ENCODE assay signal across 10 mouse cellular contexts in genomic region chr15:86116421-86116820, GRCm38 (mm10). TPM values are rescaled to one million over a fixed set of nuclear protein-coding genes. Genes with fewer than 3 reads are reported as not detected.
DNase-seq lines count a peak whose midpoint lies in the region; ATAC-seq lines count a peak whose summit lies in the region.
"Had no signal": no experiment of that assay in that cellular context is flagged by ENCODE, and none has a peak within 500 bp of the region (broad histone marks: within the 10 kb centered on the region; RNA-seq: fewer than 3 reads in every experiment).

No protein-coding gene starts in this region.

- H3K4me1 ChIP-seq in kidney, embryonic 14.5 days (ENCODE audit: control insufficient read depth, insufficient read depth, low read length) = peaks cover 11% of the 10 kb centered on the region

- 58% methylated on average over 5 of the region's 5 CpGs for WGBS in kidney, embryonic 14.5 days

- H3K9me3 ChIP-seq in kidney, embryonic 14.5 days (ENCODE audit: control insufficient read depth, low read length) = no peaks in the 10 kb centered on the region
- H3K9me3 ChIP-seq: limb, embryonic 15.5 days had no signal

- H3K27ac ChIP-seq in kidney, embryonic 14.5 days (ENCODE audit: low read depth, low read length) = no peak overlapping the region
- H3K27ac ChIP-seq: limb, embryonic 15.5 days had no signal

- ATAC-seq in kidney, embryonic 14.5 days (ENCODE audit: low FRiP score, low TSS enrichment) = no peak
- ATAC-seq in megakaryocyte-erythroid progenitor cell, adult 5-6 weeks (replicated peaks; ENCODE audit: low FRiP score, low TSS enrichment, poor library complexity, severe bottlenecking) = no peak

- H3K9ac ChIP-seq in kidney, embryonic 14.5 days (ENCODE audit: low read depth, low read length) = no peak overlapping the region
- H3K9ac ChIP-seq: limb, embryonic 15.5 days had no signal

- no peak overlapping the region for H3K4me2 ChIP-seq in kidney, embryonic 14.5 days (replicated peaks; ENCODE audit: low read depth, low read length)
- H3K4me2 ChIP-seq: limb, embryonic 15.5 days had no signal

- peak; percentile 59 to 63 for DNase-seq in kidney, adult 8-10 months
- peak; percentile 40 for DNase-seq in adrenal gland, postnatal 10 days
- DNase-seq in heart, adult 18-20 months = peak; percentile 58 to 74
- DNase-seq in heart, postnatal 4 days = peak; percentile 55
- no peak for DNase-seq in right cerebral cortex, adult 2 months (ENCODE audit: low spot score in 2 of 2)
- DNase-seq: cerebellum, postnatal 36 days; thymus, postnatal 36 days had no signal

- no peaks in the 10 kb centered on the region for H3K27me3 ChIP-seq in kidney, embryonic 14.5 days (ENCODE audit: control insufficient read depth, insufficient read depth, low read length)
- H3K27me3 ChIP-seq: limb, embryonic 15.5 days had no signal

- H3K36me3 ChIP-seq in kidney, embryonic 14.5 days (ENCODE audit: control insufficient read depth, insufficient read depth, low read length) = peaks cover 16% of the 10 kb centered on the region; the same call in 1 of the 2 replicates

- H3K4me3 ChIP-seq in kidney, embryonic 14.5 days (ENCODE audit: low read length) = no peak overlapping the region
- H3K4me3 ChIP-seq: limb, embryonic 15.5 days had no signal

RNA-seq across cellular contexts. Expression of gene Gramd4, which starts 58.9 kb away (rescaled TPM):
- 6.5 and 9.7 TPM in 2 replicates for polyA plus RNA-seq in kidney, embryonic 14.5 days (2014; fragmentation: Nextera tagmentation; extraction: Ambion mirVana)
- 10 to 100 TPM; 13.9 to 22.1 TPM for total RNA-seq in adrenal gland, postnatal 10 days (2021)
- total RNA-seq in heart, adult 18-20 months (2021) = 10 to 100 TPM; 32.6 to 32.7 TPM
- 10 to 100 TPM; 30.1 to 33.6 TPM for total RNA-seq in heart, postnatal 4 days (2021)
- 24.9 and 41.8 TPM in 2 replicates for total RNA-seq in megakaryocyte-erythroid progenitor cell, adult 5-6 weeks (2014; fragmentation: Nextera tagmentation)
- 35.8 and 52.4 TPM in 2 replicates for total RNA-seq in megakaryocyte-erythroid progenitor cell, adult 5-6 weeks (2017)

Comparison
In these comparisons a context has a peak if more than half of its experiments do, and no peak if none do; other contexts are left out.
1. DNase-seq: peak in kidney, adult 8-10 months (2 of 2), adrenal gland, postnatal 10 days (single experiment), heart, adult 18-20 months (2 of 2) and heart, postnatal 4 days (single experiment); none in right cerebral cortex, adult 2 months (0 of 2).